ENCODE assay signal across 8 mouse cellular contexts in genomic region chr12:16844623-16845592, GRCm38 (mm10). TPM values are rescaled to one million over a fixed set of nuclear protein-coding genes. Genes with fewer than 3 reads are reported as not detected.
DNase-seq lines count a peak whose midpoint lies in the region; ATAC-seq and TF ChIP-seq lines count a peak whose summit lies in the region.

No protein-coding gene starts in this region.

- H3K9me3 ChIP-seq in lung, embryonic 14.5 days (ENCODE audit: low read depth, low read length): no peaks in the 10 kb centered on the region
- no peaks in the 10 kb centered on the region for H3K9me3 ChIP-seq in heart, postnatal 0 days (replicated peaks; ENCODE audit: control insufficient read depth, low read length)
- H3K9me3 ChIP-seq in hindbrain, embryonic 14.5 days (ENCODE audit: control insufficient read depth, low read length): no peaks in the 10 kb centered on the region

- no peak overlapping the region for H3K4me3 ChIP-seq in lung, embryonic 14.5 days (ENCODE audit: low read depth, low read length)
- H3K4me3 ChIP-seq in embryonic fibroblast, embryonic 13.5 days (ENCODE audit: insufficient read depth, low read length): no peak overlapping the region
- no peak overlapping the region for H3K4me3 ChIP-seq in heart, postnatal 0 days (ENCODE audit: low read depth, low read length)
- no peak overlapping the region for H3K4me3 ChIP-seq in hindbrain, embryonic 14.5 days (replicated peaks; ENCODE audit: low read length)

- no peaks in the 10 kb centered on the region; the same call in 1 of the 2 replicates for H3K4me1 ChIP-seq in lung, embryonic 14.5 days (ENCODE audit: insufficient read depth)
- peaks cover 21% of the 10 kb centered on the region for H3K4me1 ChIP-seq in embryonic fibroblast, embryonic 13.5 days (ENCODE audit: control insufficient read depth, insufficient read depth, low read length)
- H3K4me1 ChIP-seq in heart, postnatal 0 days (ENCODE audit: control insufficient read depth, insufficient read depth): peaks cover 25% of the 10 kb centered on the region
- H3K4me1 ChIP-seq in hindbrain, embryonic 14.5 days (replicated peaks; ENCODE audit: control insufficient read depth, insufficient read depth, low read length): no peaks in the 10 kb centered on the region

- H3K4me2 ChIP-seq in lung, embryonic 14.5 days: no peak overlapping the region
- H3K4me2 ChIP-seq in heart, postnatal 0 days (ENCODE audit: low read depth, low read length): no peak overlapping the region
- no peak overlapping the region for H3K4me2 ChIP-seq in hindbrain, embryonic 14.5 days (replicated peaks)

- peak; percentile 31; the same call in 1 of the 2 replicates for TF ChIP-seq POLR2A in embryonic fibroblast, embryonic 13.5 days (IDR thresholded peaks at IDR 0.05; ENCODE audit: low read depth, low read length)

- peak; percentile 82 for ATAC-seq in lung, embryonic 14.5 days (ENCODE audit: insufficient read depth)
- peak; percentile 78 for ATAC-seq in heart, postnatal 0 days (ENCODE audit: insufficient read depth, low read depth)
- ATAC-seq in erythroid progenitor cell, adult 5-6 weeks (replicated peaks; ENCODE audit: low FRiP score, poor library complexity, severe bottlenecking): no peak
- ATAC-seq in hindbrain, embryonic 14.5 days (ENCODE audit: low FRiP score): no peak

- H3K9ac ChIP-seq in lung, embryonic 14.5 days: no peak overlapping the region
- no peak overlapping the region; the same call in 1 of the 2 replicates for H3K9ac ChIP-seq in heart, postnatal 0 days (replicated peaks; ENCODE audit: low read depth, low read length)
- H3K9ac ChIP-seq in hindbrain, embryonic 14.5 days: no peak overlapping the region

- peak overlapping the region; percentile 68 for H3K27ac ChIP-seq in lung, embryonic 14.5 days (ENCODE audit: low read depth)
- H3K27ac ChIP-seq in embryonic fibroblast, embryonic 13.5 days (ENCODE audit: insufficient read depth, low read length): peak overlapping the region; percentile 74
- H3K27ac ChIP-seq in heart, postnatal 0 days (ENCODE audit: low read depth): peak overlapping the region; percentile 72
- H3K27ac ChIP-seq in hindbrain, embryonic 14.5 days: no peak overlapping the region

- TF ChIP-seq CTCF in lung, embryonic 14.5 days (IDR thresholded peaks at IDR 0.05; ENCODE audit: low read depth): no peak
- TF ChIP-seq CTCF in embryonic fibroblast, embryonic 13.5 days (IDR thresholded peaks at IDR 0.05; ENCODE audit: borderline replicate concordance, insufficient read depth, low read length): no peak
- TF ChIP-seq CTCF in heart, postnatal 0 days (IDR thresholded peaks at IDR 0.05; ENCODE audit: low read depth): no peak

- WGBS in lung, embryonic 14.5 days: 42% methylated on average over 14 of the region's 14 CpGs
- 42% methylated on average over 14 of the region's 14 CpGs for WGBS in heart, postnatal 0 days
- WGBS in hindbrain, embryonic 14.5 days: 74% methylated on average over 12 of the region's 14 CpGs

- DNase-seq in lung, embryonic 14.5 days: peak; percentile 81
- no peak for DNase-seq in lung, postnatal 25 days (ENCODE audit: low spot score)
- DNase-seq in heart, postnatal 0 days (ENCODE audit: low spot score): peak; percentile 81
- DNase-seq in right cerebral cortex, postnatal 14 days: peak; percentile 17
- DNase-seq in spleen, postnatal 4 days (ENCODE audit: low spot score in 2 of 2): no peak
- no peak for DNase-seq in hindbrain, embryonic 14.5 days (ENCODE audit: low spot score)

- no peaks in the 10 kb centered on the region for H3K36me3 ChIP-seq in lung, embryonic 14.5 days (ENCODE audit: insufficient read depth)
- H3K36me3 ChIP-seq in heart, postnatal 0 days (replicated peaks; ENCODE audit: control insufficient read depth, insufficient read depth, low read length): no peaks in the 10 kb centered on the region
- no peaks in the 10 kb centered on the region for H3K36me3 ChIP-seq in hindbrain, embryonic 14.5 days (replicated peaks; ENCODE audit: control insufficient read depth, insufficient read depth)

- no peaks in the 10 kb centered on the region for H3K27me3 ChIP-seq in lung, embryonic 14.5 days (ENCODE audit: insufficient read depth, low read length)
- no peaks in the 10 kb centered on the region for H3K27me3 ChIP-seq in heart, postnatal 0 days (ENCODE audit: control insufficient read depth, insufficient read depth, low read length)
- no peaks in the 10 kb centered on the region for H3K27me3 ChIP-seq in hindbrain, embryonic 14.5 days (ENCODE audit: control insufficient read depth, insufficient read depth, low read length)

- no peak for TF ChIP-seq EP300 in heart, postnatal 0 days (IDR thresholded peaks at IDR 0.05; ENCODE audit: low read depth)

RNA-seq across cellular contexts. Expression of gene E2f6, which starts 34.1 kb away (rescaled TPM):
- polyA plus RNA-seq in lung, embryonic 14.5 days (2014; fragmentation: Nextera tagmentation; extraction: Ambion mirVana): 49.0 and 49.8 TPM in 2 replicates
- 46.5 and 56.5 TPM in 2 replicates for polyA plus RNA-seq in embryonic fibroblast, embryonic 13.5 days (2011; ENCODE audit: insufficient read length, low read depth, missing spikeins)
- total RNA-seq in heart, postnatal 0 days (2014; rRNA removed; ENCODE audit: low replicate concordance): 32.2 and 50.4 TPM in 2 replicates
- 34.1 and 35.4 TPM in 2 replicates for polyA plus RNA-seq in heart, postnatal 0 days (2015; fragmentation: Nextera tagmentation; extraction: Ambion mirVana)
- total RNA-seq in erythroid progenitor cell, adult 5-6 weeks (2015; ENCODE audit: low replicate concordance): 29.6 and 47.8 TPM in 2 replicates
- total RNA-seq in erythroid progenitor cell, adult 5-6 weeks (2017; ENCODE audit: low replicate concordance): 19.9 and 33.5 TPM in 2 replicates
- polyA plus RNA-seq in hindbrain, embryonic 14.5 days (2014; fragmentation: Nextera tagmentation; extraction: Ambion mirVana): 32.5 and 36.2 TPM in 2 replicates

RNA-seq across cellular contexts. Expression of gene Greb1, which starts 44.2 kb away (rescaled TPM):
- 3.1 and 4.4 TPM in 2 replicates for polyA plus RNA-seq in lung, embryonic 14.5 days (2014; fragmentation: Nextera tagmentation; extraction: Ambion mirVana)
- polyA plus RNA-seq in embryonic fibroblast, embryonic 13.5 days (2011; ENCODE audit: insufficient read length, low read depth, missing spikeins): 0.62 and 0.84 TPM in 2 replicates
- 0.08 and 0.15 TPM in 2 replicates for total RNA-seq in heart, postnatal 0 days (2014; rRNA removed; ENCODE audit: low replicate concordance)
- polyA plus RNA-seq in heart, postnatal 0 days (2015; fragmentation: Nextera tagmentation; extraction: Ambion mirVana): 0.11 and 0.12 TPM in 2 replicates
- total RNA-seq in erythroid progenitor cell, adult 5-6 weeks (2015; ENCODE audit: low replicate concordance): not detected in 2 replicates
- total RNA-seq in erythroid progenitor cell, adult 5-6 weeks (2017; ENCODE audit: low replicate concordance): not detected in 2 replicates
- 0.88 and 1.4 TPM in 2 replicates for polyA plus RNA-seq in hindbrain, embryonic 14.5 days (2014; fragmentation: Nextera tagmentation; extraction: Ambion mirVana)

RNA-seq across cellular contexts. Expression of gene Rock2, which starts 49.8 kb away (rescaled TPM):
- polyA plus RNA-seq in lung, embryonic 14.5 days (2014; fragmentation: Nextera tagmentation; extraction: Ambion mirVana): 22.6 and 23.2 TPM in 2 replicates
- 168 and 255 TPM in 2 replicates for polyA plus RNA-seq in embryonic fibroblast, embryonic 13.5 days (2011; ENCODE audit: insufficient read length, low read depth, missing spikeins)
- total RNA-seq in heart, postnatal 0 days (2014; rRNA removed; ENCODE audit: low replicate concordance): 49.2 and 50.6 TPM in 2 replicates
- 22.8 and 24.6 TPM in 2 replicates for polyA plus RNA-seq in heart, postnatal 0 days (2015; fragmentation: Nextera tagmentation; extraction: Ambion mirVana)
- 51.9 and 55.8 TPM in 2 replicates for total RNA-seq in erythroid progenitor cell, adult 5-6 weeks (2015; ENCODE audit: low replicate concordance)
- 57.9 and 73.0 TPM in 2 replicates for total RNA-seq in erythroid progenitor cell, adult 5-6 weeks (2017; ENCODE audit: low replicate concordance)
- polyA plus RNA-seq in hindbrain, embryonic 14.5 days (2014; fragmentation: Nextera tagmentation; extraction: Ambion mirVana): 15.7 and 17.6 TPM in 2 replicates

Comparison
In these comparisons a context has a peak if more than half of its experiments do, and no peak if none do; other contexts are left out.
1. DNase-seq: peak in lung, embryonic 14.5 days (single experiment), heart, postnatal 0 days (single experiment) and right cerebral cortex, postnatal 14 days (single experiment); none in lung, postnatal 25 days (single experiment), spleen, postnatal 4 days (0 of 2) and hindbrain, embryonic 14.5 days (single experiment).
2. ATAC-seq: peak in lung, embryonic 14.5 days (single experiment) and heart, postnatal 0 days (single experiment); none in erythroid progenitor cell, adult 5-6 weeks (single experiment) and hindbrain, embryonic 14.5 days (single experiment).